Mouse (Mus musculus) adrenal gland, adult 2 months (tissue): ENCODE results near the gene Ola1. TPM values are rescaled to one million over a fixed set of nuclear protein-coding genes. Genes with fewer than 3 reads are reported as not detected.

Source experiments
- DNase-seq: peaks from one replicate; pipeline ENCODE4 v3.0.0; 2021
- polyA plus RNA-seq: library from polyadenylated mRNA; depleted of rRNA; stranded (reverse); fragments of >200 nt; gene quantifications from 2 replicates; pipeline ENCODE4 v1.2.3, GENCODE M21; 2012
- total RNA-seq, 2 experiments: library from RNA; stranded (reverse); gene quantifications; 2 replicates each; pipeline ENCODE4 v1.2.3; 2021

The Ola1 gene
- total and polyA plus RNA-seq, 3 experiments = 1.2 to 56.2 (median 50.2) TPM

DNA sequence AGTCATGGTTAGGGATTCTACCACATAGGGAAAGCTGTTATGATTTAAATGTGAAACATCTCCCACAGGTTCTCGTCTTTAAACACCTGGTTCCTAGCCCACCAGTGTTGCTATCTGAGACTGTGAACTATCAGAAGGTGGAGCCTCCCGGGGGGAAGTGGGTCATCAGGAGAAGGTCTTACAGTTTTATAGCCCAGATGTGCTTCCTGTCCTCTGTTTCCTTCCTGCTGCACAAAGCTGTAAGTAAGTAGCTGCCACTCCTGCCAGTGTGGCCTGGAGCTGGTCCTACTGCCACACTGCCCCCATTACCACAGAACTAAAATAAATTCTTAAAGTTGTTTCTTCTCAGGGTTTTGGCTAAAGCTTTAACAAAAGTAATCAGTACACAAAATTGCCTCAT, 72.6 kb downstream of the Ola1 start:
- no peak for DNase-seq

- DNase-seq = no peak
Measured at GRCm38 (mm10) chr2:73143732-73144131, 75.0 kb downstream of the Ola1 start.

- no peak for DNase-seq
Measured at GRCm38 (mm10) chr2:73142832-73143470, 75.8 kb downstream of the Ola1 start.

- no peak for DNase-seq
Measured at GRCm38 (mm10) chr2:73132897-73133296, 85.8 kb downstream of the Ola1 start.

DNA sequence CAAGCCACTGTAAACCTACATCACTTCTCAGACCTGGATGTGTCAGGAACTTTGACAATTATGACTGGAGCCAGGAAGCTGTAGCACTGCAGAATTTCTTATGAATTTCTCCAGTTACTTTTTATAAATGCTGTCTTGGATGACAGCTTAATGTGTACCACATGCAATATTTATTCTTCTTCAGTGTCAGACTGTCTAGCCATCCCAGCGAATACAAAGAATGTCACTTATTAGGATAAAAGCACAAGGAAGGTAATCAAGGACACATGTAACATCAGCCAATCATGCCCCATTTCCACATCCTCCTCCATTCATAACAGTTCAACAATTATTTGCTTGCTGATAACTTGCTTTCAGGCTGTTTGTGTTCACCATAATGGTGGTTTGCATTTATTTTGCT, 91.0 kb downstream of the Ola1 start:
- DNase-seq = no peak

GRCm38 (mm10) chr2:73118781-73119180, 99.9 kb downstream of the Ola1 start:
- no peak for DNase-seq

GRCm38 (mm10) chr2:73107089-73107488, 111.6 kb downstream of the Ola1 start:
- DNase-seq = no peak

DNA sequence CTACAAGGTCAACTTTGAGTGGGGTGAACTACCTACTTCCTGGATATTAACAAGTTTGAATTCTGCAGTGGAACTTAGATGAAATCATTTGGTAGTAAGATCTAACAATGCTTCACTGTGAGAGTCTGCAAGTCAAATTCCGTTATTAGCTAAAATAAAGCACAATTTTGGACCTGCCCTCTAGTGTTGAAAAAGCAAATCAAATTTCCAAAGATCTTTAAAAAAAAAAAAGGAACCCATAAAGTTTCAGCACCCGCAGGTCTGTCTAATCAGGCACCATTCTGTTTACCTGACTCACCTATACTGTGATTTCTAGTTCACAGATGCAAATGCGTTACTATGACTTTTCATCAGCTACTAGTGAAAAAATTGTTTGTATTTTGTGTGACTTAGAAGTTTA, 122.2 kb downstream of the Ola1 start:
- DNase-seq = no peak

GRCm38 (mm10) chr2:73095300-73095699, 123.4 kb downstream of the Ola1 start:
- no peak for DNase-seq

GRCm38 (mm10) chr2:73093032-73093431, 125.7 kb downstream of the Ola1 start:
- no peak for DNase-seq

DNA sequence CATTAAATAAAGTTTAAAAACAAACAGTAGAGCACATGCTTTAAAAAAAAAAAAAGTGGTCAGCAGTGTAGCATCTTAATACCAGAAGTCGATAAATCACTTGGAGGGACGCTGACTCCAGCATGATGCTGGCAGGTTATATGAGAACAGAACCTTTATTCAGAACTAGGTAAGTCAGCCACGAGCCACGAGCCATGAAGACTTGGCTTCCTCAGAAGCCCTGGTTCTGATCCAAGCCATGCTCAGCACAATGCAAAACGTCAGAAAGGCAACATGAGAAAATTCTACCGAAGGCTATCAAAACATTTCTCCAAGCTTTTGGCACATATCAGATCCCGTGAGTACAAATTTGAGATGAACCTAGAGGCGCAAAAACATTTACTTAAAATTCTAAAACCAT, 127.4 kb downstream of the Ola1 start:
- DNase-seq = no peak

DNA sequence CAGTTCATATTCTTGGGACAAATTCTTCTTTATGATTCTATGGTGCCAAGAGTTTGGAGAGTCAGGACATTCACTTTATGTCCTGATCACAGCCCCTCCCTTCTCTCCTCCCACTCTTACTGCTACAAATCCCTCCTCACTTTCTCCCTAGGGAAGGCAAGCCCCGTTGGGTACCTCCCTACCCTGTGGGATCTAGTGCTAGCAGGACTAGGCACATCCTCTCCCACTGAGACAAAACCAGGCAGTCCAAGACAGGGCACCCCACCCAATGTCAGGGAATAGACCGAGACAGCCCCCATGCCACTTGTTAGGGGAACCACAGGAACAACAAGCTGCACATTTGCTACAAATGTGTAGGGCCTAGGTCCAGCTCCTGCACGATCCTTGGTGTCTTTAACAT, 131.1 kb downstream of the Ola1 start:
- no peak for DNase-seq

GRCm38 (mm10) chr2:73085669-73086304, 132.9 kb downstream of the Ola1 start:
- DNase-seq = no peak

- no peak for DNase-seq
Measured at GRCm38 (mm10) chr2:73082476-73082875, 136.2 kb downstream of the Ola1 start.

GRCm38 (mm10) chr2:73081861-73082260, 136.9 kb downstream of the Ola1 start:
- no peak for DNase-seq

DNA sequence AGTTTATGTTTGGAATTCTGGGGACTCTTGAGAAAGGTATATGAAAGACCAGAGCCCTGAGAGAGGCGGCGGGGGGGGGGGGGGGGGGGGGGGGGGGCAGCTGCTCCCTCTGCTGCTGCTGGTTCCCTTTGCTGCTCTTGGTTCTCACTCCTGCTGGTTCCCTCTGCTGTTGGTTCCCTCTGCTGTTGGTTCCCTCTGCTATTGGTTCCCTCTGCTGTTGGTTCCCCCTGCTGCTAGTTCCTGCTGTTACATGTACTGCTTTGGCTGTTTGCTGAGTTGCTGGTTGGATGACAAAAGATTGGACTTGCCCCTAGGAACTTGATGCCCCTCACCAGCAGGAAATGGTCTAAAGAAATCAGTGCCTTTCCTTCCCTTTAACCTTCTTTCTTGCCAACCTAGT, 138.6 kb downstream of the Ola1 start:
- DNase-seq = no peak

GRCm38 (mm10) chr2:73079311-73079710, 139.4 kb downstream of the Ola1 start:
- no peak for DNase-seq

GRCm38 (mm10) chr2:73073811-73074472, 144.8 kb downstream of the Ola1 start:
- DNase-seq = no peak

GRCm38 (mm10) chr2:73071201-73071600, 147.5 kb downstream of the Ola1 start:
- DNase-seq = peak; percentile 43

- DNase-seq = no peak
Measured at GRCm38 (mm10) chr2:73070449-73071076, 148.2 kb downstream of the Ola1 start.

DNA sequence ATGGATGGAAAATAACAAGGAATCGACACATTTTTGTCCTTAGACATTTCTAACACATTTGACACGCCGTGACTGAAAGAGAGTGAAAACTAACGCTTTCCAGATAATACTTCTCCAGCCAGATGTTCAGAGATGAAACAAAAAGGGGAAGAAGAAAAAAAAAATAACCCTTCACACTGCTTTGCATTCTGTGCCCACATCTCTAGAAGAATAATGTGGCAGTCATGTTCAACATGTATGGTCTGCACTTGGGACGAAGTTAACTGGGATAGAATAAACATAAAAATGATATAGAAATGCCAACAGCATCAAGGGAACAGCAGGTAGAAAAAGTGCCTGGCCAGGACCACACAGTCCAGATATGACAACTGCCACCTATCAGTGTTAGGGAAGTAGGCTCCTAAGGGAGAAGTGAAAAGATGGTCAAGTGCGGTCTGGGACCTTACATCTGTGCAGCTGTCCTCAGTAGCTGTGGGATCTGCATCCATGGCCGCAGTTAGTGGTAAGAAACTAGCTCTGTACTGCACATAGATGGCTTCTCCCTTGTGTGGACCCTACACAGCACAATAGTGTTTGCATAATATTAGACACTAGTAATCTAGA, 149.4 kb downstream of the Ola1 start:
- no peak for DNase-seq

- DNase-seq = no peak
Measured at GRCm38 (mm10) chr2:73066307-73067167, 152.2 kb downstream of the Ola1 start.
